Mouse (Mus musculus) ovary, postnatal 10 days (tissue): ENCODE results near the gene Prmt3.

ENCODE experiments used
- DNase-seq: peaks from one replicate; pipeline ENCODE4 v3.0.0; 2022; ENCODE audit warnings: low spot score

The Prmt3 gene

GRCm38 (mm10) chr7:49857347-49857746 is 79.2 kb downstream of the Prmt3 start:
- no peak for DNase-seq

GRCm38 (mm10) chr7:49858257-49858656 is 80.1 kb downstream of the Prmt3 start:
- DNase-seq: no peak

DNA sequence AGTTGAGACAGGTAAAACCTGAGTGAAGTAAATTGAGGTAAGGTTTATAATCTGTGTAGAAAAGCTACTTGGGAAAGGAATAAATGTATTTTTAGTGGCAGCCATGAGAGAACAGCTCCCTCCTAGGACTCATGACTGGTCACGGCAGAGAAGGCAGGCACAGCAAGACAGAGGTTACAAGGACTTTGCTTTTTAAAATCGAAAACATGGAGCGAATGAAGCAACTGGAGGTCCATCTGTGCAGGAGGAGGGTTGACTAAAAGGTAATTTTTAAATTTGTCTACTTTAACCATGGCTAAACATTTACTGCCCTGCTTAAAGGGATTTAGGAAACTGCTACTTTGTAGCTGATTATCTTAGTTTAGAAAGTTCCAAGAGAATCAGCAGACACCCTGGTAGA is 81.7 kb downstream of the Prmt3 start:
- DNase-seq: no peak

- DNase-seq: no peak
Observed at GRCm38 (mm10) chr7:49861196-49861595, 83.0 kb downstream of the Prmt3 start.

GRCm38 (mm10) chr7:49863753-49864152 is 85.6 kb downstream of the Prmt3 start:
- DNase-seq: no peak

DNA sequence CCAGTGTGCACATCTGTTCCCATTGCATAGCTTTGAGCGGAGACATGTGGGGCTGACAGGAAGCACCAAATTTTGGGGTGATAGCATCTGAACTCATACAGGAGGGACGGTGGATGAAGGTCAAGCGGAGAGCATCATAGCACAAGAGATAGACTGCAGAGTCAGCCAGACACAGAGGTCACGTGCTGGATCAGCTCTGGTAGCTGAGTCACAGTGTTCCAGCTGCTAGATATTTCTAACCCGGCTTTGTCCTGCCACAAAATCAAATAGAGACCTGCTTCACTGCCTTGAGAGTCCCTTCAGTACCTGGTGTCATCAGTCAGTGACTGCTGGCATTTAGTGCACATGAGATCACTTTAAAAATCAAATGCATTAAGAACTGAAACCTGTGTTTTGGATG is 91.5 kb downstream of the Prmt3 start:
- no peak for DNase-seq

- no peak for DNase-seq
Observed at GRCm38 (mm10) chr7:49870276-49870675, 92.1 kb downstream of the Prmt3 start.

GRCm38 (mm10) chr7:49877307-49877706 is 99.2 kb downstream of the Prmt3 start:
- no peak for DNase-seq

DNA sequence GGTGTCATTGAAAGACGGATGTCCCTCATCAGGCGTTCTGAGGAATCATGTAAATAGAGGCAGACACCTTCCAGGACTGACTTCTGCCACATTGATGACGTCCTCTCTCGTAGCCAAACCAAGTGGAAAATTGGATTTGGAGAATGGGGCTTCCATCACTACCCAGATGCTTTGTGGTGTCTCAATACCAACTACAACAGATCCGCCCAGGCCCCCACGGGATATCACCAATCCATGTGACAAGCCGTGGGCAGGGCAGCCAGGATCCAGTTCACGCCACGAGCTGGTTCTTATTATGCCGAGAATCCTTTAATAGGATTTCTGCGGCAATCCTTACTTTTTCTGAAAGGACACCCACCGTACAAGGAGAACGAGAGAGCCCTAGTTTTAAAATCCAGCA is 100.9 kb downstream of the Prmt3 start:
- no peak for DNase-seq

- no peak for DNase-seq
Observed at GRCm38 (mm10) chr7:49879998-49880707, 102.0 kb downstream of the Prmt3 start.

DNA sequence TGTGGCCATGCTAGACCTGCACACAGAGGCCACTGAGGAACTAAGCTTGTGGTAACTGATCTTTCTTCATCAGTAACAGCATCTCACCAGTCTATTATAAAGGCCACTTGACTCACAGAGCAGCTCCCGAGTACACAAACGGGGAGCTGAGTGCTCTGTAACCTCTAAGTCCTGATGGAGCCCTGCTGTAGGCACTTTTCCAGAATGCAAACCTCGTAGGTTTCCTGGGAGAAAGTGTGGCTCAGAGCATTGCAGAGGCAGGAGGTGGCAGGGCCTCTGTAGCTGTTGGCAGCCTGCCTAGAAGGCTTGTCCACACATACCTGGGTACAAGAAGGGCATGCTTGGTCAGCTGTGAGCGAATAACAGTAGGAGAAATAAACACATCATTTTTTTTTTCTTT is 104.1 kb downstream of the Prmt3 start:
- no peak for DNase-seq

DNA sequence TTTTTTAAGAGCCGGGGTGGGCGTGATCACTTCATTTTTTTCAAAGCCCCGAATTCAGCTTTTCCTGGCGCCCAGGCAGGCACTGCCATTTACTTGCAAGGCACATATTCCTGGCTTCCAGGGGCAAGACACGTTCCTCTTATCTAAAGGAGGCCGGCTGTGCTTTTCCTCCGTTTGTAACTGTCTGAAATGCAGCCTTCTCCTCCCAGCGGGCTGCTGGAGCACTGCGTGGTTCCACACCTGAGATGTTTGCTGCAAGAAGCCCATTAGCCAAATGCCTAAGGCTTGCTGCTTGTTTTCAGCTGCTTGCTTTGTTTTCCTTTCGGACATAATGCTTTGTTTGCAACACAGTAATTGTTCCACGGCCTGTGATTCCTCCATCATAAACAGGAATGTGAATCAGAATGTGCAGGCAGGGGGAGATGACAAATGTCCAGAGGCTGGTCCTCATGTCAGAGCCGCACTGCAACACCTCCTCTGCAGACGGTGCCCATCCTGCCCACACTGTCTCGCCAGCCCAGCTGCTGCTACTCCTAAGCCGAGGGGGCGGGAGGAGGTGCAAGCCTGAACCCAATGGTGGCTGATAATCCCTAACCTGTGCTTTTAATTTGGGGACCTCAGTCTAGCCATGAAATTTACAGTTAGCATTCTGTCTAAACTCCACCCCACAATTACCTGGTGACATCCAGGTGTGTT is 104.7 kb downstream of the Prmt3 start:
- DNase-seq: no peak

GRCm38 (mm10) chr7:49887776-49888390 is 109.7 kb downstream of the Prmt3 start:
- DNase-seq: no peak

DNA sequence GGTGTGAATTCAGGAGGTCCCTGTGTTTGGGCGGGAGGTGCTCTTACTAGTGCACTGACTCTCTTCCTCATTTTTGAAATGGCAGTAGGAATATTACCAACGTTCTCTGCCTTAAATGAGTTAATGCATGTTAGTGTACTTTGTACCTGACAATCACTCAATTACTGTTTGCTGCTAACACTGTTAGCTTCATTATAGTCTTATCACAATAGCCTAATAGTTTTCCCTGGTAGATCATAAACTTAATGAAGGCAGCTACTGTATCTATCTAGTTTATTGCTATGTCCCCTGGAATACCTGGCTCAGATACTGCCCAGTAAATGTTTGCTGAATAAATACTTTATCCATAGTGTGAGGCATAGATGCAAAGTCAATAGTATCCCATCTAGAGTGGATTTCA is 116.6 kb downstream of the Prmt3 start:
- no peak for DNase-seq

DNA sequence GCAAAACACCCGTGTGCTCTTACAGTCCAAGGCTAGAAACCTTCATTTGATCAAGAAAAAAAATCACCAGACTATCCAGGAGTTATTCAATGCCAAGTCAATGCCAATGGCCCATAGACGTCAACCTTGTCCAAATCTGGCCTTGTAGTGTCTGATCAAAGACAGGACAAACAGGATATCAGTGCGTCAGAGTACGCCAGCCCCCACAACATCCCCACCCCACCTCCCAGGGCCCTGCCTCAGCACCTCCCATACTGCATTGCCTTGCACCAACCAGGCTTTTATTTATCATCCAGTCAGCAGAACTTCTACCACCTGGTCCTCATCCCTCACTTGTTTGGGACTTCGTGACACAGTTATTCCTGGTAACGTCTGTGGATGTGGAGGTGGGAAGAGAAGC is 117.2 kb downstream of the Prmt3 start:
- no peak for DNase-seq

DNA sequence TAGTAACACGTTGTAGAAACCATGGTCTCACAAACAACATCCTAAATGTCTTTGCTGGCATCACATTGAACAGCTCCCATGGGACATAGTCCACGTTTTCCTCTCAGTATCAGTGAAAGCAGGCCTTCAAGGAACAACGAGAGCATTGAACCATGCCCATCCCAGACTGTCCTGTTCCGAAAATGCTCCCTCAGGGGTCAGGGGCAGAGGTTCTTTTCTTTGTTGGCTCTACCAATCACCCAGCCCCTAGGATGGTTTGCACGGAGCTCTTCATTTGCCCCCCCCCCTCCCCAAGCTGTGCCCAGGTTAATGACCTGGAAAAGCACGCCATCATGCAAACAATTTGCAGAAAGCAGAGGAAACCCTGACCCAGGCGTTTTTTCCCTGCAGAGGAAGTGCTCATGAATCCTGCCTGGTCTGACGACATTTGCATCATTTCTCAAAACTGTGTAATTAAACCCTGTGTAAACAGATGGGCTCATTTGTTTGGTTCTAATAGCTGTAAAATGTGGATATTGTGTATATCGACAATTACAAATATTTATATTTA is 123.9 kb downstream of the Prmt3 start:
- no peak for DNase-seq

DNA sequence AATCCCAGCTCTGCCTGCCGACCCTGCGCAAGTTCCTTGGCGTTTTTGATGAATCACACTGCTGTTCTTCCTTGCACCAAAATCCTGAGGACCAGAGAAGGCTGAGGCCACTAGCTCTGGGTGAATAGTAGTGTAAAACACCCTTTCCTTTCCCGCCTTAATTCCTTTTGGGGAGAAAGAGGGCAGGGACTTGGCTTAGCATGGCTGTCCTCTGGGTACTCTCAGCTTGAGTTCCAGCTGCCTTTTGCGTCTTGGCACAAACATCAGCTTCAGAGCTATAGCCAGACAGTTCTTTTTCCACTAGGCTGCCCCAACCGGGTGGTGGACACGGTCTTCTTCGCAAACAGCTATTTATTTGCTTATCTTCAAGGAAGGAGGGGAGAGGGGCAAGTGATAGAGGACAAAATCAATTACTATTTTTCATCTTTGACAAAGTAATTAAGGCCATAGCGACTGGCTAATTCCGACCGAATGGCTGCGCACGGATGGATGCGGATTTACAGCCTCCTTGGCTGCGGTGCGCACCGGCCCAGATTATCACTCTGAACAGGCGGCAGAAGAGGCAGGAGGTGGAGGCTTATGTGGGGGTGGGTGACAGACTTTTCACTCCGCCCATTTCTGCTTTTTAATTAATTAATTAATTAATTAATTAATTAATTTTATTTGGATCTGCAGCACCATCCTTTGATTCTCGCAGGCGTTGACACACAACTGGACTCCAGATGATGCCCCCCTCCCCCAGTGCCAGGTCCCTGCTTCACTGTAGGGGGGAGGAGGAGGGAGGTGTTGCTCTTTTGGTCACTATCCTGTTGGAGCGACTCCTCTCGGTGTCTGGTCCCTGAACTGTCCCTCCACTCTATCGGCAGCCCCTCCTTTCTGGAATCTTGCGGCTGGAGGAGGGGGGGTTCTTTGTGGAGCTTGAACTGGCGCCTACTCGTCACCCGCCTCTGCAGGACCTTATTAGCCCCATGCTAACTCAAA is 129.3 kb downstream of the Prmt3 start:
- DNase-seq: no peak
